Mouse (Mus musculus): ENCODE measurements around the gene Sirt2.

The Sirt2 gene

DNA sequence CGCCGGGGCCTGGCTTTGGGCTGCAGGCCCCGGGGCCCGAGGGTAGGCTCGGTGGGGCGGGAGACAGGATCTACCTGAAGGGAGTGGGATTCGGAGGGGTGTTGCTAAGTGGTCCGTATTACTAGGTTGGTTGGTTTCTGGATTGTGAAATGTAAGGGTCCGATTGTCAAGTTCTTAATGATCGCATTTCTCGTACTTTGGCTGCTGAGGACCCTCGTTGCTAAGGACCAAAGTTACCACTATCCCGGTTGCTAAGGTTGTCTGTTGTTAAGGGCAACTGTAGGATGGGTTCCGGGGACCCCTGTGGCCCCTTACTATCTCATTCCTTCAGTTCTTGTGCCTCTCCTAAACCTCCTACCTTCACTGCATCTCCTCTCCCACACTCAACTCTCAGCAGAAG, 375 bp downstream of the Sirt2 start:
- DNase-seq (ENCODE audit: low spot score), result no peak

DNA sequence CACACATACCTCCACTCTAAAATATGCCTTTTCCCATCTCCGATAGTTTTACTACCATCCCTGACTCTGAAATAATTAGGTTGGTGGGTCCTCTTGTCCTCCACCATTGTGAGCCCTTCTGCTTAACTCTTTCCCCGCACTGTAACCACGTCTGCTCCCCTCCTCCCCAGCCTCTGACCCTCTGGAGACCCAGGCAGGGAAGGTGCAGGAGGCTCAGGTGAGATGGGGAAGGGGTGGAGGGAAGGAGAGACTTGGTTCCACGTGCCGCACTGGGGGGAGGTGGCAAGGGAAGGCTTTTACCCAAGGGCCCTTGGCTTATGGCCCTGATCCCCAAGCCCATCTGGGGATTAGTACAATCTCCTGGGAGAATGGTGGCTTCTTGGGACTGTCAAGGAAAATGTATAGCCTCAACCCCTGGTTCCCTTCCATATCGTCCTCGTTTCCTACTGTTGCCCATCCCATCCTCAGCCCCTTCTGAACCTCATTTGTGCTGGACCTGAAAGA, 979 bp downstream of the Sirt2 start, which contains the start of gene Nfkbib:
Gene Nfkbib, minus strand, starts transcription at position 51 of the 504 bp plus-strand sequence.
- no peak for DNase-seq (ENCODE audit: low spot score)

DNA sequence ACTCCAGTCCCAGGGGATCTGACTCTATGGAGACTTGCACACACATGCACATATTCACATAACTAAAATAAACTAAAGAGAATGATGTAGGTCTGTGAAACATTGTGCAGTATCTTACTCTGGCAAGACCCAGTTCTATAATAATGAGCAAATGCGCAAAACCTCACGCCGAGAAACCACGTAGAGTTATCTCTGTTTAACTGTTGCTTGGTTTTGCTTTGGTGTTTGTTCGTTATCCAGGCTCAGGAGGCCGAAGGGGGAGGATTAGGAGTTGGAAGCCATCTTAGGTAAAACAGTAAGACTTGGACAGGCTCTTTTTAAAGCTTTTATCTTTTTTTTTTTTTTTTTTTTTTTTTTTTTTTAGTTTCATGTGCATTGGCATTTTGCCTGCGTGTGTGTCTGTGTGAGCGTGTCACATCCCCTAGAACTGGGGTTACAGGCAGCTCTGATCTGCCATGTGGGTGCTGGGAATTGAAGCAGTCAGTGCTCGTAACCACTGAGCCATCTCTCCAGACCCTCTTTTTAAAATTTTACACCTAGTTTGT, 3.0 kb downstream of the Sirt2 start:
- no peak for DNase-seq (ENCODE audit: low spot score)

DNA sequence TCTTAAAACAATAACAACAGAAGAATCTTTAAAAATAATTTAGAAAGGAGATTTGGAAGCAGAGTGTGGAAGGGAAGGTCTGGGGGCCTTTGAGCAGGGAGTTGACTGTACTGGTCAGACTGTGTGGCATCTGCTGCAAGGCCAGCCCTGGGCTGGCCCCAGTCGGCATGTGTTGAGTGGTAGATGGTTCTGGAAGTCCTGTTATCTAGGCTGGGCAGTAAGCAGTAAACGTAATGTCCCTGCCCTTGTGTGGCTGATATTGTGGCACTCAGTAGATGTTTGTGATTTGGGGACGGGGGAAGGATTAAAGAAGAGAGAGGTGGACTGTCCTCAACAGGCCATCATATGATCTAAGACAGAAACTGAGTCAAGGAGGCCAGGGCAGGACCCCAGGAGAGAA, 3.8 kb downstream of the Sirt2 start:
- DNase-seq (ENCODE audit: low spot score), result no peak

DNA sequence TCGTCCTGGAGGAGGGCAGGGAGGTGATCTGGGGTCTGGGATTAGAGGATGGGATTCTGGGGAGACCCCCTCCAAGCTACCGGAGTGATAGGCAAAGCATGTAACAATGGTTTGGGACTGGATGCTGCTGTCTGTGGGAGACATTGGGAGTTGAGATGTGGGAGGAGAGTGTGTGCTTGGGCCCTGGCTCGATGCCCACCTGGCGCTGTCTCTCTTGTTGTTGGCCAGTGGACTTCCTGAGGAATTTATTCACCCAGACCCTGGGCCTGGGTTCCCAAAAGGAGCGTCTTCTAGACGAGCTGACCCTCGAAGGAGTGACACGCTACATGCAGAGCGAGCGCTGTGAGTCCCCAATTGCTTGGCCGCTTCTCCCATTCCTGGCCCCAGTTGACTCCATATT, 5.3 kb downstream of the Sirt2 start:
- no peak for DNase-seq (ENCODE audit: low spot score)

DNA sequence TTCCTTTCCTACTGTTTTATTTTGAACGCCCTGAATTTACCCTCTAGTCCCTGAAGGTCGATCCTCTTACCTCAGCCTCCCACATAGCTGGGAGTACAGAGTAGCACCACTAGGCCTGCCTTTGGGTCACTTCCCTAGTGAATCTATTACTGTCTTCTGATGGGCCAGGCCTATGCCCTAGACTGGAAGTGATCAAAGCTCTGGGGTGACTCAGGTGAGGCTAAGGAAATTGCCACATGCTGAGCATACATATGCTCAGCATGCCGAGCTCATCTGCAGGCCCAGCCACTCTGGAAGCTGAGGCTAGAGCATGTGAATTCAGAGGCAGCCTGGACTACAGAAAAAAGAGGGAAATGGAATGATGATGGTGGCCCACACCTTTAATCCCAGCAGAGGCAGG, 6.6 kb downstream of the Sirt2 start:
- DNase-seq (ENCODE audit: low spot score), result no peak

DNA sequence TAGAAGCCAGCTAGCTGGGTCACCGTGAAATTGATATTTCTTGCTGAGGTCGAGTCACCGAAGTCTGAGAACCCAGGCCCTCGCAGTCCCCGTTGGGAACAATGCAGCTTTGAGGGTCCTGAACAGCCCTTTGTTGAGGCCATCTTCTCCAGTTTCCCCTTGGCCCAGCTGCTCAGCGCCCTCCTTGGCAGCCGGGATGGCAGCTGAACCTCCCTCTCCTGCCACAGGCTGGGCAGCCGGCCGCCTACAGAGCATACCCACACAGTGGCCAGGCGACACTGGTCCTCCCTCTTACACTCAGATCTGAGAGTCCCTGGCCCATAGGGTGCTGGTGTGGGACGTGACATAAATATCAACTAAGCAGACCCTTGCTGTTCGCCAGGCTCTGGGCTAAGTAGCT, 7.6 kb downstream of the Sirt2 start:
- no peak for DNase-seq (ENCODE audit: low spot score)

DNA sequence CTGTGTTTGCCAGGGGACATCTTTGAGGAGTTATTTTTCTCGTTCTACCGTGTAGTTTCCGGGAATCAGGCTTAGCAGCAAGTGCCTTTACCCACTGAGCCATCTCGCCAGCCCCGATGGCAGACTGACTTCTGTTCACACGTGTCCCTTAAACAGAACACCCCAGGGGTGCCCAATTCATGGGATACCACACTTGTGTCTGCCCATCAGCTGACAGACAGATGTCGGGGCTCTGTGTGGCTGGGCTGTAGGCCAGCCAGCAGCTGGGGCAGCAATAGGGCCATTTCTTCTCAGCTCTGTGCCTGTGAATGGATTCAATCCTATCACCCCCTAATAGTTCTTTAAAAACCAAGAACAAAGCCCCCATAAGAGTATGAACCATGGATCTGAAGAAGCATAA, 8.6 kb downstream of the Sirt2 start:
- no peak for DNase-seq (ENCODE audit: low spot score)

DNA sequence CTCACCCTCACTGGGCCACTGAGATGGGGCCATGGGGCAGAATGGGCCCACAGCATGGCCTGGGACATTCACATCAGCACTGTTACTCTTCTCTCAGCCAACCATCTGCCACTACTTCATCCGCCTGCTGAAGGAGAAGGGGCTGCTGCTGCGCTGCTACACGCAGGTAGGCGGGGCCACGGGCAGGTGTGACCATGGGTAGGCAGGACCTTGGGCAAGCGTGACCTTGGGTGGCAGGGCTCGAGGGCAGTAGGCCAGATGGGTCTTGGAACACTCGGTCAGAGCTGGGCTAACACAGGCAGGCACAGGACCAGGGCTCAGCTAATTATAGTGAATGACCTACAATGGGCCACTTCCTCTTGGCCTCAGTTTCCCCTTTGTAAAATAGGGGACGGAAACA, 12.3 kb downstream of the Sirt2 start:
- no peak for DNase-seq (ENCODE audit: low spot score)

DNA sequence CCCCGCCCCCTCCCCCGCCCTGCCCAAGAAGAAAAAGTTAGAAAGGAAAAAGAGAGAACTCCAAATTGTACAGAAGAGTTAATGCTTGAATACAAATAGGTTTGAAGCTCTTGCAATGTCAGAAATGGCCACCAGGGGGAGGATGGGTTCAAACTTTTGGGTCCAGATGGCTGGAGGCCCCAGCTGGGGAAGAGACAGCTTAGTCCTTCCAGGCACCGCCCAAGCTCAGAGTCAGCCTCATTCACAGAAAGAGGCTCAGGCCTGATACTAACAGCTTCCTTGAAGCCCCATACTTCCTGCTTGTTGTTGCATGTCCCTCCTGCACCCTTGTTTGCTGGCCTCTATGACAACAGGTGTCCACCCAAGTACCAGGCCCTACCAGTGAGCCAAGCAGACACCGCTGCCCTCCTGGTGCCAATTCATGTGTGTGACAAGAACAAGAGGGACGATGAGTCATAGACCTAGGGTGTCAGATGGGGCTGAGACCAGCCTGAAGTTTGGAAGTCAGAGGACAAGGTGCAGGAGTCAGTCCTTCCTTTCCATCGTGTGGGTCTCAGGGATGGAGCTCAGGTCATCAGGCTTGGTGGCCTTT, 13.6 kb downstream of the Sirt2 start:
- peak; percentile 76 for DNase-seq (ENCODE audit: low spot score)

DNA sequence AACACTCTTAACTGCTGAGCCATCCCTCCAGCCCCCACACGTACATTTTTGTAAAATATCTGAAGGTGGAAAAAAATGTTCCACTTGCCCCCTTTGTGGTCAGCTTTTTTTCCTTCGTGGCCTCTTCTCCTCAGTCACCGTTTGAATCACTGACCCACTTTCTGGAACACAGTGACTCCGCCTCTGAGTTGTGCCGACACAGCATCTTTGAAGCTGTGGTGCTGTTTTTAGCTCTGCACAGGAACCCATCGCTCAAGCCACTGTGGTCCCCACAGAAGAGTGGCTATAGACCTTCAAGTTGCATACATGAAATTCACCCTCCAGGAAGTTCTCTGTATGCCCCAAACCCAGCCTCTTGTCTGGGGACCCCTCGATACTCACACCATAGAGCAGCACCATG, 14.3 kb downstream of the Sirt2 start:
- DNase-seq (ENCODE audit: low spot score), result no peak

DNA sequence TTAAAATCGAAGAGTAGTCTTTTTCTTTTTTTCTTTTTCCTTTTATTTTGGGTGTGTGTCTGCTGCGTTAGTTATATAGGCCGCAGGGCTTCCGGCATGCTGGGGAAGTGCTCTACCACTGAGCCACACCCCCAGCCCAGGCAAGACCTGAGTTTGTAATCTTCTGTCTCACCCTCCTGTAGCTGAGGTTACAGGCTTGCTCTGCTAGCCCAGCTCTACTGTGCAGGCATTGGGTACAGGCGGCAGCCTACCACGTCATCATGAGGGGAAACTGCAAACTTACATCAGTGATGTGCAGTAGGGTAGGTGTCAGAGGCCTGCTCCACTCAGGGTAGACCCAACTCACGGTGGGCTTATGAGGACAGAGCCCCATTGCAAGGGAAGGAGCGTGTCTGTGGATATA, 14.7 kb downstream of the Sirt2 start:
- DNase-seq (ENCODE audit: low spot score), result peak; percentile 36

DNA sequence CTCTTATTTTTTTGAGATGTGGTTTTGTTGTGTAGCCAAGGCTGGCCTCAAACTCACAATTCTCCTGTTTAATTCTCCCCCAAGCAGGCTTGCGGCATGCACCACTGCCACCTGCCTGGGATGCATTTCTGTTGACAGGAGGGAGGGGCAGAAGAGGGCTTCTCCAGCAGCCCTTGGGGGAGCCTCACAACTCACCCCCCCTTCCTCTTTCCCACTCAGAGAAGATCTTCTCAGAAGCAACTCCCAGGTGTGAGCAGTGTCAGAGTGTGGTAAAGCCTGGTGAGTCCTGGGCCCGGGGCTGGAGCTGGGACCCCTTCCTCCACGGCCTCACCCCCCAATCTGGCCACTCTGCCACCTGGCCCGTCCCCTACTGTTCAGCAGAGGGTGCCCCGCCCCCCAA, 18.6 kb downstream of the Sirt2 start:
- DNase-seq (ENCODE audit: low spot score), result no peak

DNA sequence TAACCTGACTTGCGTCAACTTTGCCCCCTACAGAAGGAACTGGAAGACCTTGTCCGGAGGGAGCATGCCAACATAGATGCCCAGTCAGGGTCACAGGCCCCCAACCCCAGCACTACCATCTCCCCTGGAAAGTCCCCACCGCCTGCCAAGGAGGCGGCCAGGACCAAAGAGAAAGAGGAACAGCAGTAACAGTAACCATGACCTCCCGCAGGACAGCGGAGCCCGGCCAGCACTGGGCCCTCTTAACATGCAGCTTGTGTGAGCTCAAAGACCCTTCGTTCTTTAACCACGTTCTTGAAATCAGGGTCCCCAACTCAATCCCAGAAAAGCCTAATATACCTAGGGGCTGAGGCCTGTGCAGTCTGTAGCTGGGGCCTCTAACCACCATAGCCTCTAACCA, 21.3 kb downstream of the Sirt2 start:
- DNase-seq (ENCODE audit: low spot score), result no peak

DNA sequence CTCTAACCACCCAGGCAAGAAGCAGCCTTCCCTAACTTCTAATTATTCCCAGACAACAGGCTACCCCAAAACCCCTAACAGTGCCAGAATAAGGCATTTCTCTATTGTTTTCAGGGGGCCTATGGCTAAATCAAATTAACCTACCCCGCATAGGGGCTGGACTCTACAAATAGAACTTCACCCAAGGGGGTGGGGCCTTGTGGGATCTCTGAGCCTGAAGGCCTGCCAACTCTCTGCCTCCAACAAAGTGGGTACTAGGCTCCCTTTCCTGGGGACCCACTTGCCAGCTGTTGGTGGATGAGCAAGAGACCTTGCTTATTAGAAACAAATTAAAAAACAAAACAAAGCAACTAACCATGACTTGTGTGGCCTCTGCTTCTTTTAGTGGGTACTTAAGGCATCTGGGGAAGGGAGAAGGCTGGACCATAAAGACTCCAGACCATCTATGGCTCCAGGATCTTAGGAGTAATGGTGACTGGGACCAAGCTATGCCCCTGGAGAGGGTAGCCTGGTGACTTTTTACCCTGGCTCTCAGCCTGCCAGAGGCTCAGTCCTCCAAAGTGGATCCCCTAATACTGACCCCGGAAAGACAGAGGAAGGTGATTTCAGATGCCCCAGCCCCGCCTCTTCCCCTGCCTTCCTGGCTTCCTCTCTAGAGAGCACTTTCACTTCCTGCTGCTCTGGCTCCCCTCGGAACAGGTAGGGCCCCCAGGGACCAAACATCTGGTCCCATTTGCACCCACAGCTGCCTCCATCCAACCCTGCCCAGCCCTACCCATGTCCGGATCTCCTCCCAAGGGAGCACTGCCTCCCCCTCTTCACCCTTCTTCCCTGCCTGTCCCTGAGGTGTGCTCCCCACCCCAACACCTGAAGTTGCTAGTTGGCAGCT, 22.0 kb downstream of the Sirt2 start, which contains the start of gene Rinl:
Gene Rinl, plus strand, starts transcription at position 663 of the 889 bp plus-strand sequence.
- peak; percentile 60 for DNase-seq (ENCODE audit: low spot score)

DNA sequence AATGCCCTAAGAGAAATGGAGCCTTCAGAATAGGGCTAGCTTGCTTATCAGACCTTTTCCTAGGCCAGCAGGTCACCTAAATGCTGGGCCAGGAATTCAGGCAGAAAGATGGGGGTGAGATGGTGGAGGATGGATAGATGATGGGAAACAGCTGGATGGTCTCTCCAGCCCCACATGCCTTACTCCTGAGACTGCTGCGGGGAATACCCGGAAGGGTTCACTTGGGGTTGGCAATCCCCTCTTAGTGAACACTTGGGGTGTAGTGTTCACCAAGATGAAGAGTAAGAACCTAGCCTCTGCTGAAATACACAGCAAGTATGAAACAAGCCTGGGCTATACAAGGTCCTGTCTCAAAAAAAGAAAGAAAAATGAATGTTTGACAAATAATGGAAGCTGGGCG, 22.7 kb downstream of the Sirt2 start:
- no peak for DNase-seq (ENCODE audit: low spot score)

DNA sequence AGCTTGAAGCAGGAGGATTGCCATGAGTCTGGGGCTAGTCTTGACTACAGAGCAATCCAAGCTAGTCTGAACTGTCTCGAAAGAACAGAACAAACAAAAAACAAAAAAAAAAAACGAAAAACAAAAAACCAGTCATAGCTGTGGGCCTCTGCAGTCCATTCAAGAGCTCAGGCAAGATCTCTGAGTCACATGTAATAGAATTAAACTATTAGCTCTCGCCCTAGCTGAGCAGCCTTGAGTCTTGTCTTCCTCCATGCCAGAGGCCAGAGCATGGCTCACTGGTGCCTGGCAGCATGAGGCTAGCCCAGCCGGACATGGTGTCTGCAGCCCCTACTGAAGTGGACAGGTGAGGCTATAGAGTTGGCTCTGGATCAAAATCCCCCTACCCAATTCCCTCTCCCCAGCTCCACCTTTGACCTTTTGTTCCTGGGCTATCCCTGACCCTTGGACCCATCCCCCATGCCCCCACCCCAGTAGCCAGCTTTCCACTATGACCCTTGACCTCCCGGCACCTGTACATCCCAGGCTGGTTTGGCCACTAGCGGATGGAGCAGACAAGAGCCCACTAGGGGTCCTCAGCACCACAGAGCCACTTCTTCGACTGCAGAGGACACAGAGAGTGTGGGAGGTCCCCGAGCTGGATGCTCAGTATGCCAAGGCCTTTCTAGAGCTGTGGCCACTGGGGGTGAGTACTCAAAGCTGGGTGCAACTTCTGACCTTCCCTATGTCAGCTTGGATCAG, 23.7 kb downstream of the Sirt2 start:
- DNase-seq (ENCODE audit: low spot score), result no peak

DNA sequence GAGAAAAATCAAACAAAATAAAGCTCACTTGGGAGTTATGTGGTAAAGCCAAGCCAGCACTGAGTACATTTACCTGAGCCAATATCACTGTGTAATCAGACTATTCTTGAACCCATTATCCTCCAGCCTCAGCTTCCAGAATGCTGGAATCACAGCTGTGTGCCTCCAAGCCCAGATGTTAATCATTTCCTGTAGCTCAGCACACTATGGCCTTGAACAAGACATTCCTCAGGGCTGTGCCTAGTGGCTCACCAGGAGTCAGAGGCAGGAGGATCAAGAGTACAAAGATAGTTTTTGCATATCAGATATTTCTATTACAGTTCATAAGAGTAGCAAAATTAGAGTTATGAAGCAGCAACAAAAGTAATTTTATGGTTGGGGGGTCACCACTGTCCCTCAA, 25.2 kb downstream of the Sirt2 start:
- DNase-seq (ENCODE audit: low spot score), result no peak

DNA sequence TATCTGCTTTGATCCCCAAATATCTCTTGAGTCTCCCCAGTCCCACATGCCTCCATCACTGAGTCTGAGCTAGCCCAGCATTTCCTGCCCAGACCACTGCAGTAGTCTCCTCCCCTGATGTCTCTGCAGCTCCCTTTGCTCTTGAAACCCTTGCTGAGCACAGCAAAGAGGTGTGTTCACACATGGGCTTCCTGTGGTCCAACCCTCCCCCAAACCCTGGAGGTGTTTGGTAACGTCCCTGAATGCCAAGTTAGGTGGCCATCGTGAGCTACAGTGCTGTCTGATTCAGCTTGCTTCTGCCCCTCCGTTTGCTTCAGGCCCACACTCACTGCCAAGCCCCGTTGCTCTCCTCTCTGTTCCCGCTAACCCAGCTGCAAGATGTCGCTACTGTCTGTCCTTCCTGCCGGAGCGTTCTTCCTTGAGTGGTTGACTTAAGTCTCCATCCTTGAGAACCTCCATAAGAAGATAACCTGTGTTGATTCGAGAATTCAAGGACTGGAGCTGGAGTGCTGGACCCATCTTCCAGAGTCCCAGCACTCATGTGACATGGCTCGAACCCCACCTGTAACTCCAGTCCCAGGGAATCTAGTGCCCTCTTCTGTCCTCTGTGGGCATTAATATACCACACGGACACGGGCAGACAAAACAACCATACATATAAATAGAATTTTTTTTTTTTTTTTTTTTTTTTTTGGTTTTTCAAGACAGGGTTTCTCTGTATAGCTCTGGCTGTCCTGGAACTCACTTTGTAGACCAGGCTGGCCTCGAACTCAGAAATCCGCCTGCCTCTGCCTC, 26.1 kb downstream of the Sirt2 start:
- DNase-seq (ENCODE audit: low spot score), result no peak

DNA sequence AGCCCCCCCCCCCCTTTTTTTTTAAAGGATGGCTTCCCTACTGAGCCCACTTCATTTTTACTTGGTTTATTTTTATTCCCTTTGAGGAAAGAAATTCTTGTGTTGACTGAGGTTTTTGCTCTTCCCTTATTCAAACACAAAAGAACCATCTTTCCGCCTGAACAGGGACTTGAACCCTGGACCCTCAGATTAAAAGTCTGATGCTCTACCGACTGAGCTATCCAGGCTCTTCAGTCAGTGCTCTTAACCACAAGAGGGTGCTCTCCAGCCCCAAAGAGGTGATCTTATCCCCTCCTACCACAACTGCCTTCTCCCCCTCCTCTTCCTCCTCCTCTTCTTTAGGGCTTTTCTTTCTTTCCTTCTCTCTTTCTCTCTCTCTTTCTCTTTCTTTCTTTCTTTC, 27.3 kb downstream of the Sirt2 start:
- no peak for DNase-seq (ENCODE audit: low spot score)

DNA sequence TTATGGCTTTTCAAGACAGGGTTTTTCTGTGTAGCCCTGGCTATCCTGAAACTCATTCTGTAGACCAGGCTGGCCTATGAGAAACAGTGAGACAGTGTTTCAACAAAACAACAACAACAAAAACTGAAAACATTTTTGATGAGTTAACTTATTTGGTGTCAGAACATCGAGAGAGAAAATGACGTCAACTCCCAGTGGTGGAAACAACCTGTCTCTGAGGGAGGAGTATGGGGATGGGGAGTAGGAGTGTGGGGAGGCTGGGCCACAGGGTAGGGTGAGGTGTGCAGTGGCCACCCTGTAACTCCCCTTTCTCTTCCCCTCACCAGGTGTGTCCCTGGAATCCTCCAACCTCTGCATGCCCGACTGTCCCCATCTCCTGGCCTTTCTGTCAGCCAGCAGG, 28.0 kb downstream of the Sirt2 start:
- no peak for DNase-seq (ENCODE audit: low spot score)

DNA sequence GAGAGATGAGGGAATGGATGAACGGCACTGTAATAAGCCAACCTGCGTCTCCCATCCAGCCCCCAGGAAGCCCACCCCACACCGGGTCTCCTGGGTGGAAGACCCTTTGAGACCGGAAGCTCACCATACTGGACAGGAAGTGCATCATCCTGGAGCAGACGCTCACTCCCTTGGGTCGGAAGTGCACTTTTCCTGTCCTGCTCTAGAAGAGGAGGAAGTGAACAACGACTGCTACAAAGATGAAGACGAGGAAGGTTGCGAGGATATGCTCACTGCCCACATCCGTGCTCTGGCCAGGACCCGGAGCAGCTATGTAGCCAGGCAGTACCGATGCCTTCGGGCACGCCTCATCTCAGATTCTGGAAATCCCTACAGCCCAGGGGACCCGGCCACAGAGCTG, 29.3 kb downstream of the Sirt2 start:
- DNase-seq (ENCODE audit: low spot score), result no peak
